Mouse (Mus musculus) cerebellum, adult (tissue): ENCODE results near the gene Spi1.
A peak's percentile ranks its signal among the peaks of the same experiment; 100 is the strongest.

Experiments
- ATAC-seq: cut with Nextera tagmentation; 2 replicates; pipeline ENCODE4 v1.9.2; 2017; ENCODE audit warnings: mild to moderate bottlenecking, moderate library complexity, mixed read lengths; ENCODE audit not compliant: insufficient number of reproducible peaks, low FRiP score, low TSS enrichment

The Spi1 gene

DNA sequence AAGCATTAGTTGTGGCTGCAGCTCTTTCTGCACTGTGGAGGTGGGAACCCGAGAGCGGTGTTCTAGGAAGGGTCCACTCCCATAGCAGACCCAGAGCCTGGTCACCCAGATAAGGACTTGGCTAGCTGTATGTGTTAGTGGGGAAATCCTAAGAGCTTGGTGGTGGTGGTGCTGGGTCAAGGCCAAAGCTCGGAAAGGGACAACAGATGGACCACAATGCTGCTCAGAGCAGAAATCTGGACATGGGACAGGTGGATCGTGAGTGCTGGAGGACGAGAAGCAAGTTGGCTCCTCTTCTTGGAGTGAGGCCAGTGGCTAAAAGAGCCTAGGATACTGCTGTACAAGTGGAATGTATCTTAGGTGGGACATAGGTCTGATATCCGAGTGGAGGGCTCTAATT, 37.4 kb downstream of the Spi1 start:
- ATAC-seq, result peak; percentile 54

DNA sequence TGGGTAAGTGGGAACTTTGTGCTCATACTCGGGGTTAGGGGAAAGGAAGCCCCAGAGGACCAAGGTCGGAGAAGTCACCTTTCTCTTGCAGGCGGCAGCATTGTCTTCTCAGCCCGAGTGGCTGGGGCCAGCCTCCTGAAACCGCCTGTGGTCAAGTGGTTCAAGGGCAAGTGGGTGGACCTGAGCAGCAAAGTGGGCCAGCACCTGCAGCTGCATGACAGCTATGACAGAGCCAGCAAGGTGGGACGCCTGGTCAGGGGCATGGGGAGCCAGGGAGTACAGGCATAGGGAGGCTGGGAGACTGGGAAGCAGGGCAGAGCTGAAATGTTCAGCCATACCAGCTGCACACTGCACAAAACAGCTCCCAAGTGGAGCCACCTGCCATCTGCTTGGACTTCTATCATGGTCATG, 38.1 kb downstream of the Spi1 start:
- ATAC-seq, result no peak

DNA sequence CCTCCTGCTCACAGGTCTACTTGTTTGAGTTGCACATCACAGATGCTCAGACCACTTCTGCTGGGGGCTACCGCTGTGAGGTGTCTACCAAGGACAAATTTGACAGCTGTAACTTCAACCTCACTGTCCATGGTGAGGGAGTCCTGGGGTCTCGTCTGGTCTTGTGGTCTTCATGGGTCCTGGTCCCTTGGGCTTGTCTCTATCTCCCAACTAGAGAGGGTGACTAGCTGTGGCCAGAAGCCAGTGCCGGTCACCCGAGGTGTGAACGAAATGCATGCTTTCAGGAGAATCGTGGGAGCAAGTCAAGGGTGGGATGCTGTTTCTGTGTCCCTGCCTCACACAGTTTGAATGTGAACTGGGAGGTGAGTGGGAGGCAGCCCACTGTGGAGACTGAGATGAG, 38.8 kb downstream of the Spi1 start:
- no peak for ATAC-seq

DNA sequence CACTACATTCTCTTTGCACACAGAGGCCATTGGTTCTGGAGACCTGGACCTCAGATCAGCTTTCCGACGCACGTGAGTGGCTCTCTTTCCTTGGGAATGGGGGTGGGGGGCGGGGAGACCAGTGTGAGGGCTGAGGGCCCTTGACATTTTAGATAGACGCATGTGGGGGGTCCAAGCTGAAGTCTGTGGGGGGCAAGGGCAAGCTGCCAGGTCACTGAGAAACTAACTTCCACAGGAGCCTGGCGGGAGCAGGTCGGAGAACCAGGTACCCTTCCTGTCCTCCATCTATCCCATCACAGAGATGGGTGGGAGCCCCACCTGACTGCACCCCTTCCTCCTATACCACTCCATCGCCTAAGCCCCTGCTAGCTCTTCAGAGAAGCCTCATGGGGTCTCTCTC, 39.3 kb downstream of the Spi1 start:
- no peak for ATAC-seq

DNA sequence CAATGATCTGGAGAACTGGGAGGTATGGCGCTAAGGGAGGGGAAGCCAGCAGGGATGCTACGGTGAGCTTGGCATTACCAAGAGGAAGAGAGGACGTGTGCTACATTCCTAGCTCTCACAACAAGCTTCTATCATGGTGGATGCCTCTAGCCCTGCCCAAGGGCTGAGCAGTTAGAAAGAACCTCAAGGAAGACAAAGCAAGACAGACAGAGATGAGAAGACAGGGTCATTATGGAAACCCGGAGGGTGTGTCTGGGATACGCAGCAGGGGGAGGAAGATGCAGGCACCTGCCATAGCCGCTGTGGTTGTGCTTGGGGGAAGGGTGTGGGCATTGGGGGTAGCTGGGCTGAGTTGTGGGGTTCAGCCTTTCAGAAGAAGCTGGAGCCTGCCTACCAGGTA, 41.3 kb downstream of the Spi1 start:
- ATAC-seq, result no peak

DNA sequence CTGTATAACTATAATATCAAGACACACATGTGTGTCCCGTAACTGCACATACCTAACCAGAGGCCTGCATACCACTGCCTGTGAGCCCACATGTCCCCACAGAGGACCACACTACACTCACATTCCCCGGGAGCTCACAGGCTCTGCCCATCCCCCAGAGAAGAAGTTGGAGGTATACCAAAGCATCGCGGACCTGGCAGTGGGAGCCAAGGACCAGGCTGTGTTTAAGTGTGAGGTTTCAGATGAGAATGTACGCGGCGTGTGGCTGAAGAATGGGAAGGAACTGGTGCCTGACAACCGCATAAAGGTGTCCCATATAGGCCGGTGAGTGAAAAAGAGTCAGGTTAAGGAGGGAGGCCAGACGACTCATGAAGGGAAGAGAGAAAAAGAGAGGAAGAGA, 42.9 kb downstream of the Spi1 start:
- ATAC-seq, result no peak

DNA sequence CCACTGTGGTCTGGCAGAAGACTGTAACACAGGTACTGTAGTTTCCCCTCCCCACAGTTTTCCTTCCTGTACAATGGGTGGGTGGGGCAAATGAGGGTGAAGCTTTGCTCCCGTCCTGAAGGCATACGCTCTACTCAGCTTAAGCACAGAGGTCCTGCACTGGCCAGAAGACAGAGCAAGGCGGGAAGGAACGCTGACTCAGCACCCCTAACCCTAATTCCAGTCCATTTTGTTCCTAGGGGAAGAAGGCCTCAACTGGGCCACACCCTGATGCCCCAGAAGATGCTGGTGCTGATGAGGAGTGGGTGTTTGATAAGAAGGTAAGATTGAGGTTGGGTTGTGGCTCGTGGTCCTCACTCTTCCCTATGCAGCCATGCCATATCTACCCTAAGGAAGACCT, 46.6 kb downstream of the Spi1 start:
- no peak for ATAC-seq

DNA sequence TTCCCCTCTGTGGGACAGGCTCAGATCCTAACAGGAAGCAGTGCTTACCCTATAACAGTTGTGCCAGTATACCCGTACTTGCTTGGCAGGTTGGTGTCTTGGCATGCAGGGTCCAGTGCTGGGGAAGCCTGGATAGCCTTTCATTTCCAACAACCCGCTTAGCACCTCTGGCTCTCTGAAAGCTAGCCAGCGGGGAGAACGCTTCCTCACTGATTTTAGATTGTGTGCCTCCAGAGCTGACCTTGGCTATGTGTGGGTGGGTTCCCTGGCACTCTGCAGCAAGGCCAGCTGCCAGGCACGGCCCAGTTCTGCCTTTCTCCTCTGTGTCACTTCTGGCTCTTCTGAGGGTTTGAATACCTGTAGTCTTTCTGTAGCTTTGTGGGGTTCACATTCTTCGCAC, 47.9 kb downstream of the Spi1 start:
- no peak for ATAC-seq

DNA sequence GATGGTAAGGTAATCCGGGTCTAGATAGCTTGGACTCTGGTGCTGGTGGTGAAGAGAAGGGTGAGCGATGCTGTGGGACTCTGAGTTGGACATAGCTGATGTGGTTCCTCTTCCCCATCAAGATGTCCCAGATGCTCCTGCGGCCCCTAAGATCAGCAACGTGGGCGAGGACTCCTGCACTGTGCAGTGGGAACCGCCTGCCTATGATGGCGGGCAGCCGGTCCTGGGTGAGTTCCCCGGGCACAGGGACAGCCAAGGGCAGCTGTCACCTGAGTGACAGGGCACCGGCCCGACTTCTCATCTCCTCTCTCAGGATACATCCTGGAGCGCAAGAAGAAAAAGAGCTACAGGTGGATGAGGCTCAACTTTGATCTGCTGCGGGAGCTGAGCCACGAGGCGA, 49.1 kb downstream of the Spi1 start:
- no peak for ATAC-seq

DNA sequence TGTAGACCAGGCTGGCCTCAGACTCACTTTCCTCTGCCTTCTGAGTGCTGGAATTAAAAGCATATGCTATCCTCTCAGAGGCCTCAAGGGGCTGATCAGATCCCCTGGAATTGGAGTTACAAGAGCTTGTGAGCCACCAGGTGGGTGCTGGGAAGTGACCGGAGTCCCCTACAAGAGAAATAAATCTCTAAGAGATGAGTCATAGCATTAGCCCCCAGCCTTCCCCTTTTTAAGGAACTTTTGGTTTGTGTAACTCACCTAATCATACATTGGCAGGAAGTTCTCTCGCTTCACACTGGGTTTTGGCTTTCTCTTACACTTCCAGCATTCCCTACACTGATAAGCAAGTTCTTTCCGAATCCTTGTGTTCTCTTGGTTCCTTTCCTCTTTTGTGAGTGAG, 49.8 kb downstream of the Spi1 start:
- no peak for ATAC-seq

DNA sequence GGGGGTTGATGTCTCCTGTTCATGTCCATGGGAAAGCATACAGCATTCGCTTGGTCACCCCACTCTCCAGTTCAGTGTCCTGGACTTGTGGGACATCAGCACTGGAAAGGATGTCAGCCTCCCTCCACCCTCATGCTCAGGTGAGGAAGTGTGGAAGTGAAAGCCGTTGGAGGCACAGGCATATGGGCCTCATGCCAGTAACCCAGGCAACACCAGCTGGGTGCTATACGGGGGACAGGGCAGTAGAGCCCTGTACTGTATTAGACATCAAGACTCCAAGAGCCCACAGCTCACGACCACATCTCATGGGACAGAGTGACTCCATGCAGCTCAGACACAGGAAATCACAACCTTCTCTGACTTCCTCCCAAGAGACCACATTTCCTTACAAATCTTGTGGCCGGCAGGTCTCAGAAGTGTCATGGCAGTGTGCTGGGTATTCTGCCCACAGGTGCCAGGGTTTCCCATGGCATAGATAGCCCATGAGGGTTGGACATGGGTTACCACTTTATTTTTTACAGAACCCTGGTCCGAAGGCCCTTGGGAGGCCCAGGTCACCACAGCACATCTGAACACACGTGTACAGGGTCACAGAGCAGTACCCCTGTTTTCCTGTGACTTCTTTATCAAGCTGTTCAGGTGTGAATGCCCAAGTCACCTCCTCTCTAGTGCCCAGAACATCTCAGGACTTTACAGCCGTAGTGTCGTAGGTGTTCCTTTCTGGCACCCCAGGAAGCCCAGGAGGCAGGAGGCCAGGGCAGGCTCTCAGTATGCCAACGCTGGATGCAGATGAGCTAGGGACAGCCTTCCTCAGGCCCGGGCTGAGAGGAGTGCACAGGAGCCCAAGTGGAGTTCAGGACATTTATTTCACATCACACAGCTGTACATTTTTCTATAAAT, 54.6 kb downstream of the Spi1 start:
- ATAC-seq, result peak; percentile 51; the same call in 1 of the 2 replicates

DNA sequence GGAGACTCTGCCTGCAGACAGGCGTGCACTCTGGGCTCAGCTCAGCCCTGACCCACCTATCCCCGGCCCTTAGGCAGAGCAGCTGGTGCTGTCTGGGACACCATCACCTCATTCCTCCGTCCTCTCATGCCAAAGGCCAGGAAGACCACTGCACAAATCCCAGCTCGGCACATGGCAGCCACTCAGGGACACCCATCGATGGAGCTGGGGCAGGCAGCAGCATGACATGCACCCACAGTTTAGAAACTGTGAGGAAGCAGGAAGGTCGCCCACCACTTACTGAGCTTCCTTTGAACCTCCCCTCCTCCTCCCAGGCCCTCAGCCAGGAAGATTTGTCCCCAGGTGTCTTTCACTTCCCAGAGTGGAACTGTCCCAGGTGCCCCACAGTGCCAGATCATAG, 55.3 kb downstream of the Spi1 start:
- no peak for ATAC-seq

DNA sequence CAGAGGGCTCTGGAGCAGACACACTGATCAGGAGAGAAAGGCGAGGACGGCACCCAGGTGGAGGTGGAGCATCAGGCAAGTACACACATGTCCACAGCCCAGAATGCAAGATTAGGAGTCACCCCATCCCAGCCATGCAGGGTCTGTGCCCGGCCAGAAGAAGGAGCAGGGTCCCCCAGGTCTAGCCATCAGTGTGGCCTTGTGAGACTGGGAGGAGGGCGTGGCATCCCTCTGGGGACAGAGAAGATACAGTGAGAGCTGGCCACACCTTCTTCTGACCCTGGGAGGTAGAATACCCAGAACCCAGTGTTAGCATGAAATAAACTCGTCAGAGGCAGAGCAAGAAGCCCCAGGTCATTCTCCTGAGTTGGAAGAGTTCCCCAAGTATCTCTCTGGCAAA, 57.1 kb downstream of the Spi1 start:
- no peak for ATAC-seq

DNA sequence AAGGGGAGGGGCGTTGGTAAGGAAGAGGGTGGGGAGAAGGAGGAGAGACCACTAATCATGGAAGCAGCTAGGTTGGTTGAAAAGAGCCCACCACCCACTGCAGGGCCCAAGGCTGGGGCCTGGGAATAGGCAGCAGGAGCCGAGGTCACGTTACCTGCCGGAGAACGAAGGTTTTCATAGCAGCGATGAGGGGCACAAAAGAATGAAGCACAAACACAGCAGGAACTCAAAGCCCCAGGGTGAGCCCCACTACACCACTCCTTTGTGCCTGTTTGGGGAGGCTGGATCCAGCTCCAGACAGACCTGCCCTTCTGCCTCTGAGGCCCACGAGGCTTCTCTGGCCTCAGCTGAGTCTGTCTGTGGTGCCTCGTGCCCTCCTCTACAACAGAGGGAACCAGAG, 57.6 kb downstream of the Spi1 start:
- ATAC-seq, result no peak

DNA sequence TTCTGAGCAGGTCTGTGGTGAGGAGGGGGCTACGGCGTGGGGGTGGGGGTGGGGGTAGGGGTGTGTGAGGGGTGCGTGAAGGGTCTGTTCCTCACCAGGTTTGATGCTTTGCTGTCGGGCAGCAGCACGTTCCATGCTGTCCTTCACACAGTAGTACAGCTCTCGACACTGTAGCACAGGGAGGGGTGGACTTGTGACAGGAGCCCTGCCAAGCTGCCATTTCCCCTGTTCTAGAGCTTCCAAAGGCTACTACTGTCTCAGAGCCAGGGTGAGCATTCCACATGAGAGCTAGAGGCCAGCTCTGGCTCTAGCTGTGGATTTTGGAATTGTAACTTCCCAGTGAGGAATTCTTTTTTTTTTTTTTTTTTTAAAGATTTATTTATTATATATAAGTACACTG, 60.7 kb downstream of the Spi1 start:
- no peak for ATAC-seq

DNA sequence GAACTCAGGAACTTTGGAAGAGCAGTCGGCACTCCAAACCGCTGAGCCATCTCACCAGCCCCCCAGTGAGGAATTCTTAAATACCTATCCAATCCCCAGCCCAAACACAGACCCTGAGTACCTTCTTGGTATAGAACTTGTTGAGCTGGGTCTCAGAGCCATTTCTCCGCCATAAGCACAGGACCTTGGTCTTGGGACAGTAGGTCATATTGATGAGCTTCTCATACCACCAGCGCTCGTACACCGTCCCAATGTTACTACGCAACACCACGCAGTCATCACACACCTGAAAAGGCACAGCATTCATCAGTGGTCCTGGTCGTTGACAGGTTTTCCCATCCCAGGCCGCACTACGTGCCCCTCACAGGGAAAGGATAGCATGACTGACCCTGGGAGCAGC, 61.2 kb downstream of the Spi1 start:
- ATAC-seq, result no peak

DNA sequence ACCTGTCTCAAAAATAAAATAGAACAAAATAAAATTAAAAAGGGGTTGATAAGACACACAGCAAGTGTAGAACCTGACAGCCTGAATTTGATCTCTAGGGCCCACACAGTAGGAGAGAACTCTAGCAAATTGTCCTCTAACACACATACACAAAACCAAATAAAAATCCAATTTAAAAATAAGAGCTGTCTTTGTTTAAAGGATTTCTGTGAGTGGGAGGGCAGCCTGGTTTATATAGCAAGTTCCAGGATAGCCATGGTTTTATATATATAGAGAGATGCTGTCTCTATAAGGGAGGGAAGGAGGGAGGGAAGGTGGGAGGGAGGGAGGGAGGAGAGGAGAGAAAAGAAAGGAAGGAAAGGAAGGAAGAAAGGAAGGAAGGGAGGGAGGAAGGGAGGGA, 65.9 kb downstream of the Spi1 start:
- no peak for ATAC-seq

DNA sequence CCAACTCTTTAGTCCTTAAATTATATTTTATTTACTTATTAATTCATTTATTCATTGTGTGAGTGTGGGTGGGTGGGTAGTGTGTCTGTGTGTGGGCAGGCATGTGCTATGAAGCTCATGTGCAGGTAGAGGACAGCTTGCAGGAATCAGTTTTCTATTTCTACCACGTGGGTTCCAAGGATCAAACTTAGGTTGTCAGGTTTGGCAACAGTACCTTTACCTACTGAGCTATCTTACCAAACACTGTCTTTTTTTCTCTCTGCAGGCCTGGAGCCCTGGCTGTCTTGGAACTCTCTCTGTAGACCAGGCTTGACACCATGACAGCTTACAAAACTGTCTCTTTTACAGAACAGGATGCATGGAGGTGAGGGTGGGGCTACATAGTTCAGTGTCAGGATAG, 69.1 kb downstream of the Spi1 start:
- ATAC-seq, result no peak

DNA sequence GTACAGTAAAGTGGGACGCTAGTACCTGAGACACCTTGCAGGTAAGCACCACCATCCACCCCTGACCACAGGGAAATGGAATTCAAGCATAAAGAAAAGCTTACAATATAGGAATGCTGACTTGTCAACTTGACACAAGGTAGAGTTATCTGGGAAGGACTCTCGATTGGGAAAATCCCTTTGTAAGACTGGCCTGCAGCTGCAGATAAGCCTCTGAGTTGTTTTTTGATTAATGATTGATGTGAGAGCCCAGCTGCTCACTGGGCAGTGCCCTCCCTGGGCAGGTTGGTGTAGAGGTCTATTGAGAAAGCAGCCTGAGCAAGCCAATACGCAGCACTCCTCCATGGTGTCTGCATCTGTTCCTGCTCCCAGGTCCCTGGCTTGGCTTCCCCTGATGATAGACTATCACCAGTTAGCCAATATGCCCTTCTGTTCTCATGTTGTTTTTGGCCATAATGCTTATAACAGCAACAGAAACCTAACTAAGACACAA, 70.7 kb downstream of the Spi1 start:
- ATAC-seq, result no peak

DNA sequence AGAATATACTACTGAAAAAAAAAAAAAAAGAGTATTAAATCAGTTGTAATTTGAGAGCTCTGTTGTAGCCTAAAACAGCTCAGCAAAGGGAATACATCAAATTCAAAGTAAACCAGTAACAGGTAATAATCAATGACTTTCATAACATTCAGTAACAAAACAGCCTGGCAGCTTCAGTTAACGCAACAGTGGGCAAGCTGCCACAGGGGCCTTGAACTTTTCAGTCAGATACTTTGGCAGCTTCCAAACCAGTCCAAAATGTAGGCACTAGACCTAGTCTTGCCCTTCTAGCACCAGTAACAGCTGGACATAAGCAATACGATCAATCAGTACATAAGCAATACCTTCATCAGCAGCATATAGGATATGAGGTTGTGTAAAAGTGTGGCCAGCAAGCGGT, 71.9 kb downstream of the Spi1 start:
- ATAC-seq, result no peak

DNA sequence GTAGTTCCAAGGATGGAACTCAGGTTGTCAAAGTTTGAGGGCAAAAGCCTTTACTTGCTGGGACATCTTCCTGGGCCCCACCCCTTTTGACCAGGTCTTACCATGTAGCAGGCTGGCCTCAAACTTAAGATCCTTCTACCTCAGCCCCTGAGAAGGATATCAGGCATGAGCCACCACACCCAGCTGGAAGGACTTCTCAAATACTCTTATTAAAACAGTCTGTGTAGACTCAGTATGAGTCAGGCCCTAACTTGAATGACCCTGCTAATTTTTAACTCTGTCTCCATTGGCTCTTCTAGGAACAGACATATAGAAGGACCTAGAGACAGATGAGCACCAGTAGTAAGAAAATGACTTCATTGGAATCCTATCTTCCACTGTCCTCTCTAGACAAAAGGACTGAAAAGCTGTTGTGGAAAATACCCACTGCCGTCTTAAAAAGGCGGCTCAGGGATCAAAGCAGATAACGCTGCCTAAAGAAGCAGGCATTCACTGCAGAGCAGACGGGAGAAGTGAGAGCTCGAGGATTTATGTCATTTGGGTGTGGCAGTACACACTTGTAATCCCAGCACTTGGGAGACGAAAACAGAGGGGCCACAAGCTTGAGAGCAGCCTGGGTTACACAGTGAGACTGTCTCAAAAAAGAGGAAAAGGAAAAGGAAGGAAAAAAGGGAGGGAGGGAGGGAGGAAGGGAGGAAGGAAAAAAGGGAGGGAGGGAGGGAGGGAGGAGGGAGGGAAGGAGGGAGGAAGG, 75.0 kb downstream of the Spi1 start:
- no peak for ATAC-seq

DNA sequence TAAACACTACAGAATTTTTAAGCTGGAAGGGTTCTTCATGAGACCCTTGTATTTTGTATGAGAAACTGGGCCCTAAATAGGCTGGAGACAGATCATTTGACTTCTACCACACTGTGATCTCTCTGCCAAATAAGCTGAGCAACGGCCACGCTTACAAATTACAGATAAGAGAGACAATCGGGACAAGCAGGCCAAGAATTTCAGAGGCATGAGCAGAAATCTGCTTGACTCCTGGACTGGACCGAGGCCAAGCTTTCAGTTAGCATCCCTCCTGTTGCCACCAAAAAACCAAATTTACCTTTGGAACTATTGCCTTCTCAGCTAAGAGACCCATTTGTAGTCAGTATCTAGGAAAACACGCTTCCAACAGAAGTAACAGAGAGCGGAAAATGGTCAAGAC, 78.4 kb downstream of the Spi1 start:
- no peak for ATAC-seq
